Mouse (Mus musculus): ENCODE measurements around the gene Atg2a. TPM values are rescaled to one million over a fixed set of nuclear protein-coding genes. Genes with fewer than 3 reads are reported as not detected.

The Atg2a gene
- total and polyA plus RNA-seq, 3 experiments = 7.0 to 44.4 (median 31.8) TPM

GRCm38 (mm10) chr19:6271206-6271605, 29.7 kb downstream of the Atg2a start:
- DNase-seq (ENCODE audit: low spot score) (no peak), ATAC-seq (ENCODE audit: extremely low read depth, insufficient number of reproducible peaks, low FRiP score, poor library complexity, severe bottlenecking) (no peak)
- TF ChIP-seq POLR2AphosphoS5 (IDR thresholded peaks at IDR 0.05; ENCODE audit: insufficient replicate concordance, low read depth, low read length) = no peak
- no peak for TF ChIP-seq GATA1 (IDR thresholded peaks at IDR 0.05; ENCODE audit: borderline replicate concordance, low read length)
- TF ChIP-seq TAL1 (conservative IDR thresholded peaks at IDR 0.05; ENCODE audit: low read depth, low read length) = no peak
- no peak for TF ChIP-seq GATA2 (IDR thresholded peaks at IDR 0.05; ENCODE audit: borderline replicate concordance, low read depth, low read length)
- TF ChIP-seq CTCF (IDR thresholded peaks at IDR 0.05; ENCODE audit: low read depth, low read length) = no peak
- H3K4me1 ChIP-seq (ENCODE audit: insufficient read depth, low read depth, low read length) = peaks cover 41% of the 10 kb centered on the region
- H3K4me3 ChIP-seq (ENCODE audit: low read depth, low read length) = no peak overlapping the region
- H3K36me3 ChIP-seq (replicated peaks) = peaks cover 14% of the 10 kb centered on the region
- H3K27me3 ChIP-seq (ENCODE audit: insufficient read depth, low read length) = peaks cover 11% of the 10 kb centered on the region
- H3K9me3 ChIP-seq (replicated peaks) = no peaks in the 10 kb centered on the region

- Histone ChIP-seq H3K4me1 (ENCODE audit: insufficient read depth, low read depth, low read length) (peaks cover 44% of the 10 kb centered on the region), H3K9me3 (replicated peaks) (no peaks in the 10 kb centered on the region), H3K4me3 (ENCODE audit: low read depth, low read length) (no peak overlapping the region), H3K36me3 (replicated peaks) (peaks cover 14% of the 10 kb centered on the region), H3K27me3 (ENCODE audit: insufficient read depth, low read length) (peaks cover 9% of the 10 kb centered on the region)
- TF ChIP-seq CTCF (IDR thresholded peaks at IDR 0.05; ENCODE audit: low read depth, low read length) (no peak), GATA1 (IDR thresholded peaks at IDR 0.05; ENCODE audit: borderline replicate concordance, low read length) (no peak), TAL1 (conservative IDR thresholded peaks at IDR 0.05; ENCODE audit: low read depth, low read length) (no peak), GATA2 (IDR thresholded peaks at IDR 0.05; ENCODE audit: borderline replicate concordance, low read depth, low read length) (no peak), POLR2AphosphoS5 (IDR thresholded peaks at IDR 0.05; ENCODE audit: insufficient replicate concordance, low read depth, low read length) (no peak)
- no peak for ATAC-seq (ENCODE audit: extremely low read depth, insufficient number of reproducible peaks, low FRiP score, poor library complexity, severe bottlenecking)
- DNase-seq (ENCODE audit: low spot score) = no peak
Measured at GRCm38 (mm10) chr19:6272053-6272452, 30.6 kb downstream of the Atg2a start.

- ATAC-seq (ENCODE audit: extremely low read depth, insufficient number of reproducible peaks, low FRiP score, poor library complexity, severe bottlenecking) (no peak), DNase-seq (ENCODE audit: low spot score) (no peak)
- Histone ChIP-seq H3K9me3 (replicated peaks) (no peaks in the 10 kb centered on the region), H3K36me3 (replicated peaks) (peaks cover 14% of the 10 kb centered on the region), H3K4me1 (ENCODE audit: insufficient read depth, low read depth, low read length) (peaks cover 45% of the 10 kb centered on the region), H3K4me3 (ENCODE audit: low read depth, low read length) (no peak overlapping the region), H3K27me3 (ENCODE audit: insufficient read depth, low read length) (peaks cover 2% of the 10 kb centered on the region)
- TF ChIP-seq GATA1 (IDR thresholded peaks at IDR 0.05; ENCODE audit: borderline replicate concordance, low read length) (no peak), GATA2 (IDR thresholded peaks at IDR 0.05; ENCODE audit: borderline replicate concordance, low read depth, low read length) (no peak)
Measured at GRCm38 (mm10) chr19:6272738-6273137, 31.3 kb downstream of the Atg2a start.

GRCm38 (mm10) chr19:6273592-6273991, 32.1 kb downstream of the Atg2a start:
- ATAC-seq (ENCODE audit: extremely low read depth, insufficient number of reproducible peaks, low FRiP score, poor library complexity, severe bottlenecking) = no peak
- TF ChIP-seq GATA1 (IDR thresholded peaks at IDR 0.05; ENCODE audit: borderline replicate concordance, low read length) = no peak
- no peak for TF ChIP-seq TAL1 (conservative IDR thresholded peaks at IDR 0.05; ENCODE audit: low read depth, low read length)
- TF ChIP-seq GATA2 (IDR thresholded peaks at IDR 0.05; ENCODE audit: borderline replicate concordance, low read depth, low read length) = no peak
- no peak for TF ChIP-seq POLR2AphosphoS5 (IDR thresholded peaks at IDR 0.05; ENCODE audit: insufficient replicate concordance, low read depth, low read length)
- no peak for TF ChIP-seq CTCF (IDR thresholded peaks at IDR 0.05; ENCODE audit: low read depth, low read length)
- no peak for DNase-seq (ENCODE audit: low spot score)
- Histone ChIP-seq H3K4me1 (ENCODE audit: insufficient read depth, low read depth, low read length) (peaks cover 47% of the 10 kb centered on the region), H3K4me3 (ENCODE audit: low read depth, low read length) (no peak overlapping the region), H3K27me3 (ENCODE audit: insufficient read depth, low read length) (no peaks in the 10 kb centered on the region), H3K36me3 (replicated peaks) (peaks cover 19% of the 10 kb centered on the region), H3K9me3 (replicated peaks) (no peaks in the 10 kb centered on the region)

GRCm38 (mm10) chr19:6273998-6274608, 32.6 kb downstream of the Atg2a start:
- no peak for TF ChIP-seq POLR2AphosphoS5 (IDR thresholded peaks at IDR 0.05; ENCODE audit: insufficient replicate concordance, low read depth, low read length)
- TF ChIP-seq GATA1 (IDR thresholded peaks at IDR 0.05; ENCODE audit: borderline replicate concordance, low read length) = no peak
- TF ChIP-seq CTCF (IDR thresholded peaks at IDR 0.05; ENCODE audit: low read depth, low read length) = no peak
- no peak for TF ChIP-seq TAL1 (conservative IDR thresholded peaks at IDR 0.05; ENCODE audit: low read depth, low read length)
- no peak for TF ChIP-seq GATA2 (IDR thresholded peaks at IDR 0.05; ENCODE audit: borderline replicate concordance, low read depth, low read length)
- peaks cover 24% of the 10 kb centered on the region for H3K36me3 ChIP-seq (replicated peaks)
- no peaks in the 10 kb centered on the region for H3K27me3 ChIP-seq (ENCODE audit: insufficient read depth, low read length)
- ATAC-seq (ENCODE audit: extremely low read depth, insufficient number of reproducible peaks, low FRiP score, poor library complexity, severe bottlenecking) (no peak), DNase-seq (ENCODE audit: low spot score) (no peak)
- peaks cover 52% of the 10 kb centered on the region for H3K4me1 ChIP-seq (ENCODE audit: insufficient read depth, low read depth, low read length)
- H3K4me3 ChIP-seq (ENCODE audit: low read depth, low read length) = no peak overlapping the region
- no peaks in the 10 kb centered on the region for H3K9me3 ChIP-seq (replicated peaks)

- Histone ChIP-seq H3K4me3 (ENCODE audit: low read depth, low read length) (peak overlapping the region; percentile 95), H3K4me1 (ENCODE audit: insufficient read depth, low read depth, low read length) (peaks cover 68% of the 10 kb centered on the region), H3K9me3 (replicated peaks) (no peaks in the 10 kb centered on the region), H3K36me3 (replicated peaks) (peaks cover 41% of the 10 kb centered on the region), H3K27me3 (ENCODE audit: insufficient read depth, low read length) (no peaks in the 10 kb centered on the region)
- no peak for ATAC-seq (ENCODE audit: extremely low read depth, insufficient number of reproducible peaks, low FRiP score, poor library complexity, severe bottlenecking)
- TF ChIP-seq GATA2 (IDR thresholded peaks at IDR 0.05; ENCODE audit: borderline replicate concordance, low read depth, low read length) (no peak), GATA1 (IDR thresholded peaks at IDR 0.05; ENCODE audit: borderline replicate concordance, low read length) (no peak), TAL1 (conservative IDR thresholded peaks at IDR 0.05; ENCODE audit: low read depth, low read length) (no peak), CTCF (IDR thresholded peaks at IDR 0.05; ENCODE audit: low read depth, low read length) (no peak)
- peak; percentile 50 for DNase-seq (ENCODE audit: low spot score)
Measured at GRCm38 (mm10) chr19:6275740-6276389, 34.4 kb downstream of the Atg2a start.
